Mouse (Mus musculus) Patski (cell line): Measurements from ENCODE around the gene Ubxn4. TPM values are rescaled to one million over a fixed set of nuclear protein-coding genes. Genes with fewer than 3 reads are reported as not detected.
"Not testable (repeated sequence)": the region's sequence is repeated elsewhere in the genome, so short reads cannot be mapped to it uniquely, and the experiment has no call there.

Experiments
- ATAC-seq: fragments of 100-300 bp; one replicate; pipeline ENCODE4 v1.8.0; 2021
- CTCF ChIA-PET: fragments of 350-600 bp; sonication (Branson Sonifier 250); formaldehyde crosslinking; loops from one replicate; lab custom pipeline; 2022; ENCODE audit warnings: inconsistent platforms; lab: Charles Lee
- POLR2A ChIA-PET: fragments of 350-600 bp; sonication (Branson Sonifier 250); formaldehyde crosslinking; loops from one replicate; lab custom pipeline; 2022; ENCODE audit warnings: antibody characterized with exemption, inconsistent platforms; lab: Charles Lee
- DNase-seq: peaks from one replicate; pipeline ENCODE4 v3.0.0-alpha.2; 2011; ENCODE audit warnings: low read depth, low spot score
- H3K27me3 ChIP-seq: fragments of 371-371 bp; one replicate; pipeline ENCODE4 v1.5.1; 2021
- CTCF ChIP-seq: fragments of 100-300 bp; IDR thresholded peaks from one replicate; pipeline ENCODE4 v1.5.1; 2021
- in situ Hi-C: fragments of 300-500 bp; cut with MboI; formaldehyde crosslinking; loops from 3 replicates; pipeline ENCODE4 v1.11.1; 2018; ENCODE audit warnings: low pct_unique_long_range_greater_than_20kb, mixed read lengths
- polyA plus RNA-seq: library from polyadenylated mRNA; unstranded; gene quantifications from one replicate; pipeline ENCODE4 v1.2.3, GENCODE M21; 2021

Ubxn4 gene
- polyA plus RNA-seq, result 102 TPM

DNA sequence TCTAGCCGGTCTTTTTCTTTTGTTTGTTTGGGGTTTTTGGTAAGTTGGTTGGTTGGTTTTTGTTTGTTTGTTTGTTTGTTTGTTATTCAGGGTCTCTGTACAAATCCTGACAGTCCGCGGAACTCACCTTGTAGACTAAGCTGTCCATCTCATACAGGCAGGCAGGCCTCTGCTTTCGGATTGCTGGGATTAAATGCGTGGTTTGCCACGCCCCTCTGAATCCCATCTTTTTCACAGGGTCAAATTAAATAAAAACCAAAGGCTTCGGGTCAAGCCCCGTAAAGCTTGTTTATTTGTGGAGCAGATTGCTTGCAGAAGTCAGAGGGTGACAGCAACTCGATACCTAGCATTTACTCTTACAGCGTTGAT lies at the start of gene Ubxn4:
Ubxn4 (plus strand) TSS at position 338 of the 369 bp plus-strand sequence.
- ATAC-seq (peak; percentile 20), DNase-seq (no peak)
- in situ Hi-C loops, result no loop called here
- ChIA-PET CTCF (no interaction called here), POLR2A (no interaction called here)
- H3K27me3 ChIP-seq, result no peaks in the 10 kb centered on the region
- no peak for TF ChIP-seq CTCF

GRCm38 (mm10) chr1:128194011-128194410 lies 49.8 kb upstream of the Ubxn4 start:
- DNase-seq, result no peak
- ChIA-PET POLR2A (no interaction called here), CTCF (no interaction called here)
- H3K27me3 ChIP-seq, result no peaks in the 10 kb centered on the region
- ATAC-seq, result no peak
- in situ Hi-C loops, result no loop called here
- no peak for TF ChIP-seq CTCF

GRCm38 (mm10) chr1:128197353-128197752 lies 46.4 kb upstream of the Ubxn4 start:
- no peak for TF ChIP-seq CTCF
- H3K27me3 ChIP-seq, result no peaks in the 10 kb centered on the region
- ChIA-PET CTCF (interaction anchor here (1.4 kb wide), 1 partner anchor 12 kb away, joined by 3 read pairs; no protein-coding TSS in a partner anchor), POLR2A (interaction anchor here (0.7 kb wide), 2 partner anchors 311 to 1509 kb away, joined by 3 to 8 read pairs; no protein-coding TSS in a partner anchor)
- in situ Hi-C loops, result no loop called here
- ATAC-seq, result no peak
- no peak for DNase-seq

- H3K27me3 ChIP-seq, result no peaks in the 10 kb centered on the region
- no peak for TF ChIP-seq CTCF
- in situ Hi-C loops, result no loop called here
- no peak for DNase-seq
- POLR2A ChIA-PET, result no interaction called here
- no peak for ATAC-seq
- CTCF ChIA-PET, result no interaction called here
Observed at GRCm38 (mm10) chr1:128213261-128213660, 30.5 kb upstream of the Ubxn4 start.

- no peaks in the 10 kb centered on the region for H3K27me3 ChIP-seq
- DNase-seq (no peak), ATAC-seq (no peak)
- ChIA-PET POLR2A (no interaction called here), CTCF (no interaction called here)
- TF ChIP-seq CTCF, result no peak
- in situ Hi-C loops, result no loop called here
Observed at GRCm38 (mm10) chr1:128221886-128222285, 21.9 kb upstream of the Ubxn4 start.

GRCm38 (mm10) chr1:128223304-128223703 lies 20.5 kb upstream of the Ubxn4 start:
- H3K27me3 ChIP-seq, result no peaks in the 10 kb centered on the region
- CTCF ChIA-PET, result interaction anchor here (1.6 to 2.1 kb wide), 2 partner anchors 13 to 396 kb away, joined by 4 to 6 read pairs; no protein-coding TSS in a partner anchor

GRCm38 (mm10) chr1:128235181-128235580 lies 8.6 kb upstream of the Ubxn4 start:
- H3K27me3 ChIP-seq, result no peaks in the 10 kb centered on the region
- no peak for TF ChIP-seq CTCF
- ATAC-seq, result no peak
- ChIA-PET CTCF (no interaction called here), POLR2A (interaction anchor here (0.6 kb wide), 1 partner anchor 303 kb away, joined by 3 read pairs; no protein-coding TSS in a partner anchor)
- in situ Hi-C loops, result no loop called here
- DNase-seq, result no peak

More at GRCm38 (mm10) chr1:128223304-128223703, 20.5 kb upstream of the Ubxn4 start:
- peak; percentile 60 for TF ChIP-seq CTCF
- POLR2A ChIA-PET, result no interaction called here
- ATAC-seq (no peak), DNase-seq (no peak)
- in situ Hi-C loops, result no loop called here

GRCm38 (mm10) chr1:128243996-128244726 lies 397 bp downstream of the Ubxn4 start:
- in situ Hi-C loops, result no loop called here
- CTCF ChIA-PET, result no interaction called here
- DNase-seq (peak; percentile 81), ATAC-seq (peak; percentile 89)
- POLR2A ChIA-PET, result interaction anchor here (0.6 to 0.7 kb wide), 5 partner anchors 29 to 401 kb away, joined by 3 to 6 read pairs (median 4); no protein-coding TSS in a partner anchor
- H3K27me3 ChIP-seq, result no peaks in the 10 kb centered on the region
- TF ChIP-seq CTCF, result no peak

DNA sequence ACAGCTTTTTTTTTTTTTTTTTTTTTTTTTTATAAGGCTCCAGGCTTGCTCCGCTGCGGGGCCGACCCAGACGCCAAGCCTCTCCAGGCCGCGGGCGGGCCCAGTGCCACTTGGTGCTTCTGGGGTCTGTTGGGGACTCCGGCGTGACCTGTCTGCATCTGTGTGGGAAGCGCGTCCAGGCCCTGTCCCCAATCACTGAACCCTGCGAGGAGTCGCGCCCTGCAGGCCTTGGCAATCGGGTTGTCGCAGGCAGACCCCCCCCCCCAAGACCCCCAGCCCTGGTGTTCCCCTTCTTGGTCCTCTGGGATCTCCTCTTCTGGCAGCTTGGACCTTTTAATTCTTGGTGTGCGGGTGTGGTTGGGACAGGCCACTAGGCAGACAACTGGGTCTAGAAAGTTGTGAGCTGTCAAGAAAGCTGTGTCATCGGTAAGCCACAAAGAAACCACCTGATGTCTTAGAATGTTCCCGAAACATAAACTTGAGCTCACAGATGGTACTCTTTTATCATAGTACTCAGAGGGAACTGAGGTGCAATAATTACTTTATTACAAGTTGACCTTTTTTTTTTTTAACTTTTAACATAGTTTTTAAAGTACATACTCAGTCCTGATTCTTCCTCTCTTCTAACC lies 1.1 kb downstream of the Ubxn4 start:
- in situ Hi-C loops, result no loop called here
- CTCF ChIA-PET, result no interaction called here

GRCm38 (mm10) chr1:128267061-128267460 lies 23.3 kb downstream of the Ubxn4 start:
- in situ Hi-C loops, CTCF ChIA-PET, H3K27me3 ChIP-seq, DNase-seq, POLR2A ChIA-PET, ATAC-seq: not testable (repeated sequence)

More for the DNA sequence above, 1.1 kb downstream of the Ubxn4 start:
- peak; percentile 19 for ATAC-seq
- TF ChIP-seq CTCF, result no peak
- H3K27me3 ChIP-seq, result no peaks in the 10 kb centered on the region
- POLR2A ChIA-PET, result interaction anchor here (0.6 to 0.7 kb wide), 5 partner anchors 30 to 402 kb away, joined by 3 to 6 read pairs (median 4); no protein-coding TSS in a partner anchor
- no peak for DNase-seq

DNA sequence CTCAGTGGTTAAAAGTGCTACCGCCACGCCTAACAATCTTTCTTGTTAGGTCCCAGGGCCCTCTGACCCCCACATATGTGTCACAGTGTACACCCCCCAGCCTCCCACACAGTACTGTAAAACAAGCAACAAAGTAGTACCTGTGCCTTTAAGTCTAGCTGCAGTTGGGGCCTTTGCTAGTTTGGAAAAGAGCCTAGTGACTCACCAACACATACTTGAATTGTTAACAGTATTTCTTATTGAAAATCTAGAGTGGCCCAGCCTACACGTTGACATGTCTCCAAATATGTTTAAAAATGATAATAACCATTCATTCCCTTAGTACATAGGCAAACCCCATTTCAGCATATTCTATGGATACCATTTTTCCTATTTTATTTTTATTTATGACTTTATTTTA lies 27.0 kb downstream of the Ubxn4 start:
- ChIA-PET CTCF (no interaction called here), POLR2A (no interaction called here)
- in situ Hi-C loops, result loop anchor here (10.0 kb wide), 1 partner anchor 554 kb away; no protein-coding TSS in a partner anchor
- ATAC-seq (no peak), DNase-seq (no peak)
- no peak for TF ChIP-seq CTCF
- H3K27me3 ChIP-seq, result no peaks in the 10 kb centered on the region
